Mouse (Mus musculus) neural tube, embryonic 13.5 days (tissue): Measurements from ENCODE around the gene Diaph3. TPM values are rescaled to one million over a fixed set of nuclear protein-coding genes. Genes with fewer than 3 reads are reported as not detected.
A peak's percentile ranks its signal among the peaks of the same experiment; 100 is the strongest.

Source experiments
- ATAC-seq: fragments of 200-750 bp; cut with Nextera tagmentation; 2 replicates; pipeline ENCODE4 v1.8.0; 2017; ENCODE audit warnings: low read depth, mild to moderate bottlenecking, moderate TSS enrichment, moderate library complexity
- H3K27ac ChIP-seq: fragments of 300-500 bp; sonication (generic); replicated peaks from 2 replicates; pipeline ENCODE4 v1.5.1; 2015; ENCODE audit warnings: moderate library complexity, mild to moderate bottlenecking, inconsistent platforms
- H3K27me3 ChIP-seq: fragments of 300-500 bp; sonication (generic); 2 replicates; pipeline ENCODE4 v1.6.1; 2015; ENCODE audit warnings: mild to moderate bottlenecking, inconsistent platforms
- H3K36me3 ChIP-seq: fragments of 300-500 bp; sonication (generic); 2 replicates; pipeline ENCODE4 v1.6.1; 2015; ENCODE audit warnings: mild to moderate bottlenecking, inconsistent platforms
- H3K4me1 ChIP-seq: fragments of 300-500 bp; sonication (generic); replicated peaks from 2 replicates; pipeline ENCODE4 v1.6.1; 2015; ENCODE audit warnings: inconsistent platforms
- H3K4me2 ChIP-seq: fragments of 300-500 bp; sonication (generic); 2 replicates; pipeline ENCODE4 v1.6.1; 2015; ENCODE audit warnings: inconsistent platforms, mild to moderate bottlenecking, moderate library complexity
- H3K4me3 ChIP-seq: fragments of 300-500 bp; sonication (generic); 2 replicates; pipeline ENCODE4 v1.5.1; 2015; ENCODE audit warnings: mild to moderate bottlenecking, inconsistent platforms
- H3K9ac ChIP-seq: fragments of 300-500 bp; sonication (generic); 2 replicates; pipeline ENCODE4 v1.6.1; 2015; ENCODE audit warnings: moderate library complexity, mild to moderate bottlenecking, inconsistent platforms
- H3K9me3 ChIP-seq: fragments of 300-500 bp; sonication (generic); 2 replicates; pipeline ENCODE4 v1.6.1; 2016; ENCODE audit warnings: inconsistent platforms
- WGBS: fragments of 180-500 bp; shearing (Covaris S2); methylation state at CpG from one replicate; pipeline ENCODE4 v1.1.7; 2015; 5-methylcytosine and 5-hydroxymethylcytosine counted together
- polyA plus RNA-seq: library from polyadenylated mRNA; unstranded; fragments of >200 nt; fragmentation: Nextera tagmentation; extraction: Ambion mirVana; gene quantifications from 2 replicates; pipeline ENCODE4 v1.2.1, GENCODE M21; 2015

Gene Diaph3
- polyA plus RNA-seq, 1 experiment from 2014 or later, result 3.0 TPM

DNA sequence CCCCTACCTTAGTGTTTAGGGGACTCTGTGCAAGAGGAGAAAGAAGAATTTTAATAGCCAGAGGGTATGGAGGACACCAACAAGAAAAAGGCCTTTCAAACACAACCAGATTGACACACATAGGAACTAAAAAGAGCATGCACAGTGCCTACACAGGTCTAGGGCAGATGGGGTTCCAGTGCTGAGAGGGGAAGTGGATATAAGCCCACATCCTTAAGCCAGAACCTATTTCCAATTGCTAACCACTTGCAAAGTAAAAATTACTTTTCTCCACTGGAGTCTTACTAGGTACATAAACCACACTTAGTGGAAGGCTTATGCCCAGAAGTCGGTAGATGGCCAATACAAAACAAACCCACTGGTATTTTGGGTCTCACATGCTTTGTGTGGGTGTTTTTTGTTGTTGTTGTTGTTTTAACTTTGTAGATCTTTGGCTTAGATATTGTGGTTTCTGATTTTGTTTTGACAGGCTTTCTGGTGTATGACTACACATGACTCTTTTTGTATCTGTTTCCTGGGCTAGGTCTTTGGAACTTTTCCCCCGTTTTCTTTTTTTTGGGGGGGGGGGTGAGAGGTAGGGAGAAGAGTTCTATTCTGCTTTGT lies 426.8 kb downstream of the Diaph3 start:
- Histone ChIP-seq H3K9ac (no peak overlapping the region), H3K36me3 (no peaks in the 10 kb centered on the region), H3K4me1 (no peaks in the 10 kb centered on the region), H3K9me3 (no peaks in the 10 kb centered on the region), H3K27ac (no peak overlapping the region), H3K27me3 (no peaks in the 10 kb centered on the region), H3K4me3 (no peak overlapping the region), H3K4me2 (no peak overlapping the region)
- ATAC-seq, result no peak
- WGBS, result 91% methylated on average over 2 of the region's 2 CpGs

DNA sequence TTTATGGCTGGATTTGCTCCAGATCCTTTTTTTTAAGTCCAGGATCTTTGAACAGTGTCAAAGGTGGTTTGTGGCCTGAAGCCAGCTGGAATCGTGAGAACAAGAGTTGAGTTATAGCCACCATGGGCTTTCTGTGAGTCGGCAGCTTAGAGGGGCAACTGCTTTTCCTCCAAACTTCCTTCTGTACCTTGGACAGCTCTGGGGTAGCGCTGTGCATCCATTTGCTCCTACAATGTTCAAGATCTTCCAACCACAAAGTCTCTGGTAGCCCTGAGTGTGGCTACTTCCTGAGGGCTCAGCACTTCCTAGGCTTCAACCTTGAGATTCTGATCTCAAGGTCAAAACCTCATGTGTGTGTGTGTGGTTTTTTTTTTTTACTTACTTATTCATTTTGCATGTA lies 437.0 kb downstream of the Diaph3 start:
- no peak overlapping the region for H3K27ac ChIP-seq
- no peaks in the 10 kb centered on the region for H3K36me3 ChIP-seq
- H3K4me1 ChIP-seq, result no peaks in the 10 kb centered on the region
- H3K4me3 ChIP-seq, result no peak overlapping the region
- 60% methylated on average over 3 of the region's 3 CpGs for WGBS
- no peaks in the 10 kb centered on the region for H3K9me3 ChIP-seq
- H3K4me2 ChIP-seq, result no peak overlapping the region
- H3K27me3 ChIP-seq, result no peaks in the 10 kb centered on the region
- no peak overlapping the region for H3K9ac ChIP-seq
- no peak for ATAC-seq

DNA sequence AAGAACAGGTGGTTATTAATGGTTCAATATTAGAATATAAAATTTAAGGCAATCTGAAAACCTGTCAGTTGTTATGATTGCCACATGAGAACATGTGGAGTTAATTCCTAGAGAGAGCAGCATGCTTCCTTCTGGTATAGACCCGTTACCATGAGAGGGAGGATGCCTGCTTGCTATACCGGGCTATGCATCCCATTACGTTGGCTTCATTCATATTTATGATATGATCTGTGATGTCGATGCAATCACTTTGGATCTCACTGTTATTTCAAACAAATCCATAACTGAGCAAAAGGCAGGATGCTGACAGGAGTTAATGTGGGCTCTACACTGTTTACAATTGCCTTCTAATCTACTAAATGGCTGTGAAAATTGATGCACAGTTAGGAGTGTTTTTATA lies 439.9 kb downstream of the Diaph3 start:
- Histone ChIP-seq H3K4me3 (no peak overlapping the region), H3K9me3 (no peaks in the 10 kb centered on the region), H3K4me1 (no peaks in the 10 kb centered on the region), H3K36me3 (no peaks in the 10 kb centered on the region), H3K27ac (no peak overlapping the region), H3K4me2 (no peak overlapping the region), H3K27me3 (no peaks in the 10 kb centered on the region), H3K9ac (no peak overlapping the region)
- ATAC-seq, result no peak
- 58% methylated on average over 4 of the region's 4 CpGs for WGBS

DNA sequence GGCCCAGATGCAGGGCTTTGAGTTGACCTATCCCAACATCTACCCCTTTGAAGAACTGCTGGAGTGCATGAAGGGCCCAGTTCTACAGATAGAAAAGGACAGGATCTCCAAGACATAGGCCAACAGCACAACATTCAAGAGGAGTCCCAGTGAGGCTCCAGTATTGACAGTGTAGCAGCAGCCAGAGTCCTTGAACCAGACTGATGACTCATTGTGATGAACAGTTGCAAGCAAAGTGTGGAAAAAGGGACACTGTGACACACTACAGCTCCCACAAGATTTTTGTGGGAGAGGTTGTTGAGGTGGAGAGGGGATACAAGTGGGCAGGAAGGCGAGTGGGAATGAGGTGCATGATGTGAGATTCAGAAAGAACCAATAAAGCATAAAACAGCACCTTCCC lies 443.1 kb downstream of the Diaph3 start:
- H3K27ac ChIP-seq, result no peak overlapping the region
- H3K27me3 ChIP-seq, result no peaks in the 10 kb centered on the region
- 0 out of 2 replicates have a peak, but pooled peaks cover 3% of the 10 kb centered on the region for H3K4me1 ChIP-seq
- no peak overlapping the region for H3K4me2 ChIP-seq
- H3K9me3 ChIP-seq, result no peaks in the 10 kb centered on the region
- no peak for ATAC-seq
- H3K4me3 ChIP-seq, result no peak overlapping the region
- 79% methylated on average over 1 of the region's 1 CpGs for WGBS
- H3K9ac ChIP-seq, result no peak overlapping the region
- no peaks in the 10 kb centered on the region for H3K36me3 ChIP-seq

DNA sequence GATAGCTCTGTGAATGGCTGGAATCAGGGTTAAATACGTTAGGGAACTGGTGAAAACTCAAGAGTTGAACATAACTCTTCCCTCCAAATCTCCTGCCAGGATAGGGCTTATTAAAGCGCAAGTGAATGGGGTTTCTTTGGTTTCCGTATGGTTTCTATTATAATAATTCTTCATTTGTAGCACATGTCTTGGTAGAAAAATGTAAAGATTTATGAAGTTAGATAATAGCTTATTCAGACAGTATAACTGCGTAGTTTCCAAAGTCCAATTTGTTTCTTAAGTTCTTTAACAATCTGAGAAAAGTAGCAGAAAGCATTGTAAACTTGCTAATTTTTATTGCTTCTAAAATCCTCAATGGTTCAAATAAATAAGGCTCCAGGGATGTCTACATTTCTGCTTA lies 448.3 kb downstream of the Diaph3 start:
- H3K4me1 ChIP-seq, result 0 out of 2 replicates have a peak, but pooled peaks cover 3% of the 10 kb centered on the region
- H3K27me3 ChIP-seq, result no peaks in the 10 kb centered on the region
- H3K36me3 ChIP-seq, result no peaks in the 10 kb centered on the region
- H3K4me2 ChIP-seq, result no peak overlapping the region
- H3K9ac ChIP-seq, result no peak overlapping the region
- no peak overlapping the region for H3K27ac ChIP-seq
- ATAC-seq, result no peak
- no peak overlapping the region for H3K4me3 ChIP-seq
- 54% methylated on average over 4 of the region's 4 CpGs for WGBS
- H3K9me3 ChIP-seq, result no peaks in the 10 kb centered on the region

DNA sequence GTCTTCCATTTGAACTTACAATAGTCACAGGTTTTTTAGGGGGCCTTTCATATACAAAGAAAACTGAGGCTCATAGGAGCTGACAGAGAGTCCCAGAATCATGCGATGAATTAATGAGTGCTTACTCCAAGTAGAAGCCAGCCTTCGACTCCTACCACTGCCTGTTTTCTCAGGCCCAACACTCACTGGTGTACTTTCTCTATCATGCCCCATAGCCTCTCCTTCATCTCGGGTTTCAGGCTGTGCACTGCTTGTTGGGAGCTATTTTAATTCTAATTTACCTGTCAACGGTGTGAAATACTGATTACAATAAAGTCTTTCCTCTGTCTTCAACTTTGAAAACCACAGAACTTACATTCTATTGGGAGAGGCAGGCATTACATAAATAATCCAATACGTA lies 449.7 kb downstream of the Diaph3 start:
- no peak overlapping the region for H3K27ac ChIP-seq
- no peaks in the 10 kb centered on the region for H3K9me3 ChIP-seq
- H3K4me2 ChIP-seq, result no peak overlapping the region
- H3K27me3 ChIP-seq, result no peaks in the 10 kb centered on the region
- 0 out of 2 replicates have a peak, but pooled peaks cover 3% of the 10 kb centered on the region for H3K4me1 ChIP-seq
- 44% methylated on average over 5 of the region's 5 CpGs for WGBS
- no peak overlapping the region for H3K9ac ChIP-seq
- ATAC-seq, result no peak
- no peak overlapping the region for H3K4me3 ChIP-seq
- H3K36me3 ChIP-seq, result no peaks in the 10 kb centered on the region

DNA sequence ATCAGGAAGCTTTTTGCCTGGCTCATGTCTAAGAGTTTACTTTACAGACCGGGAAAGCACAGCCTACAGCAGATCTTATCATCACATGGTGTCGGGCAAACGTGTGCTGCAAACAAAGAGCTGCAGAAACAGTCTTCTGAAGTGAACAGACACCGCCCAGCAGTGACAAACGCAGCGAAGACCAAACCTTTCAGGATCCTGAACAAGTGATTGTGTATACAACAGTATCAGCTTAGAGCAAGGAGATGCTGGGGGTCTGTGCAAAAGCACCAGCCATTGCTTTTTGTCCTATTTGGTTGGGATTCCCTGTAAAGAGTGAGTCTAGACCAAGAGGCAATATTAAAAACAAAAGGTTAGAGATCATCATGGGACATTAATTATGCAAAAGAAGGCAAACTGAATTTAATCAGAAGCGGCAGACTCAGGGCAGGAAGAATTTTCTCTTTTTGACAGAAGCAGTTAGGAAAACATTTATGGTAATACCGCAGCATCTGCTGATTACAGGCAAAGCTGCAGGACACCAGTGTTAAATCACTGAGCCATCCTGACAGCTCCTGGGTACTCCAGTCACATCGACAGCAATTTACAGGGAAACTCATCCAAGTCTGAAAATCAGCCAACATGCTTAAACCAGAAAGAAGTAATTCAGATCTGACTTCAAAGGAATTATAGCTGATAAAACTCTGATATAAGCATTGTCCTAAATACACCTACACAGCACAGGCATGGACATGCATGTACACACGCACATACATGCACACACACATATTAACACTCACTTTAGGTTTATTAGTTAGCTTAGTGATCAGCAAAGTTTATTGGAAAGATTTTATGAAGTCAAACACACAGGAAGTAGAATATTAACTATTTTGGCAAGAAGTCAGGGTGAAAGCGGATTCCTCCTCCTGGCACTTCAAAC lies 456.2 kb downstream of the Diaph3 start:
- peak; percentile 79 for ATAC-seq
- Histone ChIP-seq H3K4me2 (0 out of 2 replicates have a peak overlapping the region, but pooled peaks have one; percentile 9), H3K4me3 (no peak overlapping the region), H3K9me3 (no peaks in the 10 kb centered on the region), H3K27ac (peak overlapping the region; percentile 49), H3K27me3 (no peaks in the 10 kb centered on the region), H3K36me3 (no peaks in the 10 kb centered on the region), H3K9ac (no peak overlapping the region), H3K4me1 (peaks cover 12% of the 10 kb centered on the region)
- WGBS, result 37% methylated on average over 11 of the region's 11 CpGs

DNA sequence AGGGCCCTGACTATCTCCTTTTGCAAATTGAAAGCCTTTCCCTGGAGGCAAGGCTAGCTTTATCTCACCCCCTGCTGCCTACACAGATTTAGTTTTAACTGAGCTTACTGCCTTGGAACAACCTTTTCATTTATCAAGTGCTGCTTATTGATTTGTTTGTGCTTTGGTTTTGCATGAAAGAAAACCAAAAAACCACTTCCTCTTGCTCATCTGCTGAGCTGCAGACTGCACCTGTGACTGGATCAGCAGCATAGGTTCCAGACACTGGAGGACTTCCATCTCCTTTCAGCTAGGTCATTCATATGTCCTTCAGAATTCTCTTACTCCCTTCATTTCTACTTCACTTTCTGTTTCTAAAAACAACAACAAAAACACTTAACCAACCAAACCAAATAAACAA lies 459.1 kb downstream of the Diaph3 start:
- no peaks in the 10 kb centered on the region for H3K36me3 ChIP-seq

DNA sequence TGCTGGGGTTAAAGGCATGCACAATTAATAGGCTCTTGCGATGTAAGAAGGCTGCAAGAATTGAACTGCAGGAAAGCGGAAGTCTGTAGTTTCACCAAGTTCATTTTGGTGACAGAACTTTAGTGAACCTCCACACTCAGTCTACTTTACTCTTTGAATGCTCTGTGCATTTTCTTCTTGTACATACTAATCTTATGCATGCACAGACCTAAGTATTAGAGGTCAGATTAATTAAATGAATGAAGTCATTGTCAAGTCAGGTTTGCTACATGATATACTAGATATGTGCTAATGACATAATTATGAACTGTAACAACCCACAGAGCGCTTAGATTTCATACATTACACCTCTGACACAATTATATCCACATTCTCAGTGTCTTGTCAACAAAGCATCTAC lies 462.0 kb downstream of the Diaph3 start:
- H3K4me3 ChIP-seq, result no peak overlapping the region
- no peak overlapping the region for H3K27ac ChIP-seq
- no peak for ATAC-seq
- H3K9ac ChIP-seq, result no peak overlapping the region
- H3K4me1 ChIP-seq, result peaks cover 10% of the 10 kb centered on the region; the same call in 1 of the 2 replicates
- no peaks in the 10 kb centered on the region for H3K36me3 ChIP-seq
- H3K9me3 ChIP-seq, result no peaks in the 10 kb centered on the region
- WGBS, result 94% methylated on average over 3 of the region's 3 CpGs
- H3K27me3 ChIP-seq, result no peaks in the 10 kb centered on the region
- H3K4me2 ChIP-seq, result no peak overlapping the region

More for the DNA sequence above, 459.1 kb downstream of the Diaph3 start:
- no peak overlapping the region for H3K9ac ChIP-seq
- no peak for ATAC-seq
- H3K27me3 ChIP-seq, result no peaks in the 10 kb centered on the region
- no peaks in the 10 kb centered on the region for H3K9me3 ChIP-seq
- no peak overlapping the region for H3K4me3 ChIP-seq
- H3K27ac ChIP-seq, result no peak overlapping the region
- peaks cover 17% of the 10 kb centered on the region for H3K4me1 ChIP-seq
- no peak overlapping the region for H3K4me2 ChIP-seq

DNA sequence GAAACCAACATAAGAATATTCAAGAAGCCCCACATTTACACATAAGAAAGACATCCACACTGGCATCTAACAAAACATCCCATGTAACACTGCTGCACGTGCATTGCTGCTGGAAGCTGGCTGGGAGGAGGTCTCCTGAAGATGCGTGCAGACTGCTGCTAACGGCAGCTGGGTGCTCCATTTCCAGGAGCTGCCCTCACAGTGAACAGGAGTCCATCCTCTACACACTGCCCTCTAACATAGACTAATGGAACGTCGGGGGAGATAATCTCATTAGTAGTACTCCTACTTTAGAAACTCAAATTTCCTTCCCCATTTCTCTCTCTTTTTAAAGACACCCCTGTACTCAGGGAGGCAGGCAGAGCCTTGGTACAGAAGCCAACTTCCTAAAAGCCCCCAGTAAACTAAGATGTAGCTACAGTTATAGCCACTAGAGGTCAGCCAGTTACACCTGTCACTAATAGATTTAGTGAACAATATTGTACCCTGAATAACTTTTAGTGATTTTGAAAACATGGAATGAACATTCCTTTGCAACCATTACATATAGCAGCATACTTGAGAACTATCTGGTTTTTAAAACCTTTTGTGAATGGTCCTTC lies 462.8 kb downstream of the Diaph3 start:
- Histone ChIP-seq H3K4me3 (no peak overlapping the region), H3K36me3 (no peaks in the 10 kb centered on the region), H3K27ac (no peak overlapping the region), H3K9ac (no peak overlapping the region), H3K4me2 (no peak overlapping the region), H3K9me3 (no peaks in the 10 kb centered on the region), H3K4me1 (peaks cover 10% of the 10 kb centered on the region; the same call in 1 of the 2 replicates), H3K27me3 (no peaks in the 10 kb centered on the region)
- WGBS, result 61% methylated on average over 5 of the region's 5 CpGs
- no peak for ATAC-seq

DNA sequence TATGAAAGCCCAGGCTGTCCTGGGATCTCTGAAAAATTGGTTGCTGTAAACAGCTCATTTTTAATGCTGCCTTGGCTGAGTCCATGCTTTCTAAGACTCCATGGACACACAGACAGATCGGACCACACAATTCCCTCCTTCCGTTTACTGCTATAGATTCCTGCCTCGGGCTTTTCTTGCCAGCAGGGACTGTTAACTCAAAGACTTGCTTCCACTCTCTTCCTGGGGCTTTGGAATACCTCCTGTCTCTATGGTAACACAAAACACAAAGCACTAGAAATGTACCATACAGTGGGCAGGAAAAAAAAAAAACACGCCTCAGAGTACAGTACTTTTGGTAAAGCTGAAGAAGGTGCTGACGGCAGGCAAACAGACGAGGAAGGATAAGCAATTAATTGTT lies 464.0 kb downstream of the Diaph3 start:
- Histone ChIP-seq H3K9me3 (no peaks in the 10 kb centered on the region), H3K4me3 (no peak overlapping the region), H3K36me3 (no peaks in the 10 kb centered on the region), H3K4me2 (no peak overlapping the region), H3K9ac (no peak overlapping the region), H3K4me1 (peaks cover 10% of the 10 kb centered on the region; the same call in 1 of the 2 replicates), H3K27me3 (no peaks in the 10 kb centered on the region), H3K27ac (no peak overlapping the region)
- ATAC-seq, result peak; percentile 65; the same call in 1 of the 2 replicates
- WGBS, result 26% methylated on average over 6 of the region's 6 CpGs

DNA sequence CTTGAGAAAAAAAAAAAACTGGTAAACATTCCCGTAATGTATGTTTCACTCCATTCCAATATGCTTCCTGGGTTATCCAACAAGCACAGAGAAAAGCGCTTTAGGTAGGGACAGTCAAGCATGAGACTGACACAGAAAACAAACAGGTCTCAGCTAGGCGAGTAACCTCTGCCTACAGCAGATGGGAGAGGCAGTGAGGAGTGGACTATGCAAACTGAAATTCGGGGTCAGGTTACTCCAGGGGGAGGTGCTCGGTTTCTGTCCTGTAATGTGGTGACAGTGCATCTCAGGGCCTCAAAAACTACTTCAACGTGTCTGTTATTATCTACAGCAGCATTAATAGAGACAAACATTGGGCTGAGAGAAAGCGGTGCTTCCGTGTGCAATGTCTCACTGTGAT lies 465.7 kb downstream of the Diaph3 start:
- H3K4me3 ChIP-seq, result no peak overlapping the region
- no peak overlapping the region for H3K27ac ChIP-seq
- 77% methylated on average over 8 of the region's 8 CpGs for WGBS
- H3K9ac ChIP-seq, result no peak overlapping the region
- no peak for ATAC-seq
- peaks cover 10% of the 10 kb centered on the region; the same call in 1 of the 2 replicates for H3K4me1 ChIP-seq
- no peaks in the 10 kb centered on the region for H3K9me3 ChIP-seq
- no peaks in the 10 kb centered on the region for H3K36me3 ChIP-seq
- no peaks in the 10 kb centered on the region for H3K27me3 ChIP-seq
- no peak overlapping the region for H3K4me2 ChIP-seq
